Mouse (Mus musculus): Measurements from ENCODE around the gene Ntf5. TPM values are rescaled to one million over a fixed set of nuclear protein-coding genes. Genes with fewer than 3 reads are reported as not detected.

Gene Ntf5
- polyA plus RNA-seq, 1 experiment = 4.6 TPM

- Histone ChIP-seq H3K4me1 (ENCODE audit: control insufficient read depth, insufficient read depth, low read length) (peaks cover 9% of the 10 kb centered on the region), H3K4me3 (replicated peaks; ENCODE audit: extremely low read depth, low read depth, low read length) (peak overlapping the region; percentile 73)
- no peak for TF ChIP-seq POLR2A (IDR thresholded peaks at IDR 0.05; ENCODE audit: borderline replicate concordance, extremely low read depth, low read depth, low read length)
- TF ChIP-seq CTCF (IDR thresholded peaks at IDR 0.05; ENCODE audit: insufficient read depth, low read length) = no peak
- DNase-seq = no peak
- 1% methylated on average over 7 of the region's 7 CpGs for WGBS
Observed at GRCm38 (mm10) chr7:45433835-45434202, 20.3 kb downstream of the Ntf5 start.

GRCm38 (mm10) chr7:45434203-45435015, 20.9 kb downstream of the Ntf5 start, which contains the start of gene Gys1:
TSS of gene Gys1 (plus strand) at chr7:45434844.
- DNase-seq = peak; percentile 99
- peak within 1 kb of the TSS; percentile 73 for H3K4me3 ChIP-seq (replicated peaks; ENCODE audit: extremely low read depth, low read depth, low read length)
- TF ChIP-seq POLR2A (IDR thresholded peaks at IDR 0.05; ENCODE audit: borderline replicate concordance, extremely low read depth, low read depth, low read length) (peak; percentile 68), CTCF (IDR thresholded peaks at IDR 0.05; ENCODE audit: insufficient read depth, low read length) (peak; percentile 72)
- peaks cover 9% of the 10 kb centered on the region for H3K4me1 ChIP-seq (ENCODE audit: control insufficient read depth, insufficient read depth, low read length)
- under 1% methylated on average over 45 of the region's 45 CpGs for WGBS

GRCm38 (mm10) chr7:45435038-45435437, 21.5 kb downstream of the Ntf5 start:
- WGBS = under 1% methylated on average over 16 of the region's 16 CpGs
- DNase-seq = no peak
- no peak for TF ChIP-seq POLR2A (IDR thresholded peaks at IDR 0.05; ENCODE audit: borderline replicate concordance, extremely low read depth, low read depth, low read length)
- Histone ChIP-seq H3K4me1 (ENCODE audit: control insufficient read depth, insufficient read depth, low read length) (peaks cover 9% of the 10 kb centered on the region), H3K4me3 (replicated peaks; ENCODE audit: extremely low read depth, low read depth, low read length) (peak overlapping the region; percentile 67)

GRCm38 (mm10) chr7:45436444-45436843, 22.9 kb downstream of the Ntf5 start:
- TF ChIP-seq CTCF (IDR thresholded peaks at IDR 0.05; ENCODE audit: insufficient read depth, low read length) (no peak), POLR2A (IDR thresholded peaks at IDR 0.05; ENCODE audit: borderline replicate concordance, extremely low read depth, low read depth, low read length) (no peak)
- no peak overlapping the region for H3K4me3 ChIP-seq (replicated peaks; ENCODE audit: extremely low read depth, low read depth, low read length)
- WGBS = 87% methylated on average over 5 of the region's 5 CpGs

GRCm38 (mm10) chr7:45437046-45437445, 23.6 kb downstream of the Ntf5 start:
- 65% methylated on average over 6 of the region's 6 CpGs for WGBS
- Histone ChIP-seq H3K4me3 (replicated peaks; ENCODE audit: extremely low read depth, low read depth, low read length) (no peak overlapping the region), H3K4me1 (ENCODE audit: control insufficient read depth, insufficient read depth, low read length) (peaks cover 9% of the 10 kb centered on the region)
- DNase-seq = no peak
- TF ChIP-seq POLR2A (IDR thresholded peaks at IDR 0.05; ENCODE audit: borderline replicate concordance, extremely low read depth, low read depth, low read length) (no peak), CTCF (IDR thresholded peaks at IDR 0.05; ENCODE audit: insufficient read depth, low read length) (no peak)

More at GRCm38 (mm10) chr7:45436444-45436843, 22.9 kb downstream of the Ntf5 start:
- H3K4me1 ChIP-seq (ENCODE audit: control insufficient read depth, insufficient read depth, low read length) = peaks cover 9% of the 10 kb centered on the region
- DNase-seq = no peak

- TF ChIP-seq CTCF (IDR thresholded peaks at IDR 0.05; ENCODE audit: insufficient read depth, low read length) (peak; percentile 7; the same call in 1 of the 2 replicates), POLR2A (IDR thresholded peaks at IDR 0.05; ENCODE audit: borderline replicate concordance, extremely low read depth, low read depth, low read length) (0 out of 2 replicates have a peak, but pooled peaks have one; percentile 26)
Observed at GRCm38 (mm10) chr7:45437521-45438276, 24.2 kb downstream of the Ntf5 start, which contains the start of gene Ruvbl2. TSS of gene Ruvbl2 (minus strand) at chr7:45438096.

GRCm38 (mm10) chr7:45443526-45444420, 30.3 kb downstream of the Ntf5 start:
- no peaks in the 10 kb centered on the region; the same call in 1 of the 2 replicates for H3K4me1 ChIP-seq (ENCODE audit: control insufficient read depth, insufficient read depth, low read length)
- no peak for DNase-seq
- 78% methylated on average over 22 of the region's 22 CpGs for WGBS
- H3K4me3 ChIP-seq (replicated peaks; ENCODE audit: extremely low read depth, low read depth, low read length) = no peak overlapping the region
- TF ChIP-seq CTCF (IDR thresholded peaks at IDR 0.05; ENCODE audit: insufficient read depth, low read length) = no peak
- TF ChIP-seq POLR2A (IDR thresholded peaks at IDR 0.05; ENCODE audit: borderline replicate concordance, extremely low read depth, low read depth, low read length) = no peak

More at GRCm38 (mm10) chr7:45437521-45438276, 24.2 kb downstream of the Ntf5 start, which contains the start of gene Ruvbl2:
- peak; percentile 50 for DNase-seq
- H3K4me1 ChIP-seq (ENCODE audit: control insufficient read depth, insufficient read depth, low read length) = peaks cover 9% of the 10 kb centered on the region
- H3K4me3 ChIP-seq (replicated peaks; ENCODE audit: extremely low read depth, low read depth, low read length) = no peak within 1 kb of the TSS
- 41% methylated on average over 19 of the region's 19 CpGs for WGBS

- no peak for TF ChIP-seq CTCF (IDR thresholded peaks at IDR 0.05; ENCODE audit: insufficient read depth, low read length)
- no peak for DNase-seq
- Histone ChIP-seq H3K4me3 (replicated peaks; ENCODE audit: extremely low read depth, low read depth, low read length) (no peak overlapping the region), H3K4me1 (ENCODE audit: control insufficient read depth, insufficient read depth, low read length) (no peaks in the 10 kb centered on the region; the same call in 1 of the 2 replicates)
Observed at GRCm38 (mm10) chr7:45446589-45446988, 33.1 kb downstream of the Ntf5 start.
